Mouse (Mus musculus): Measurements from ENCODE around the gene Id1. TPM values are rescaled to one million over a fixed set of nuclear protein-coding genes. Genes with fewer than 3 reads are reported as not detected.

The Id1 gene
- 191 and 228 TPM in 2 replicates for polyA plus RNA-seq (2015; fragmentation: Nextera tagmentation; extraction: Ambion mirVana)

GRCm38 (mm10) chr2:152736090-152736601 lies at the start of gene Id1:
Gene Id1, plus strand, starts transcription at chr2:152736251.
- Histone ChIP-seq H3K9me3 (ENCODE audit: control insufficient read depth, low read length) (no peaks in the 10 kb centered on the region), H3K36me3 (ENCODE audit: control insufficient read depth, insufficient read depth, low read length) (no peaks in the 10 kb centered on the region)
- peak; percentile 93 for DNase-seq (ENCODE audit: low spot score)

GRCm38 (mm10) chr2:152686399-152686798 lies 49.7 kb upstream of the Id1 start:
- Histone ChIP-seq H3K4me2 (replicated peaks; ENCODE audit: low read depth) (peak overlapping the region; percentile 31), H3K36me3 (ENCODE audit: control insufficient read depth, insufficient read depth, low read length) (peaks cover 37% of the 10 kb centered on the region), H3K4me3 (ENCODE audit: low read depth, low read length) (peak overlapping the region; percentile 18; the same call in 1 of the 2 replicates), H3K27ac (replicated peaks) (peak overlapping the region; percentile 65; the same call in 1 of the 2 replicates), H3K27me3 (ENCODE audit: control insufficient read depth, insufficient read depth, low read length) (no peaks in the 10 kb centered on the region), H3K9ac (ENCODE audit: low read length) (peak overlapping the region; percentile 45), H3K9me3 (ENCODE audit: control insufficient read depth, low read length) (no peaks in the 10 kb centered on the region), H3K4me1 (replicated peaks; ENCODE audit: control insufficient read depth, insufficient read depth) (no peaks in the 10 kb centered on the region)
- ATAC-seq (ENCODE audit: low FRiP score, low TSS enrichment) (no peak), DNase-seq (ENCODE audit: low spot score) (no peak)
- WGBS = 51% methylated on average over 12 of the region's 12 CpGs
- no peak for TF ChIP-seq CTCF (IDR thresholded peaks at IDR 0.05; ENCODE audit: low read depth)
- no peak for TF ChIP-seq EP300 (optimal IDR thresholded peaks at IDR 0.05)

More at GRCm38 (mm10) chr2:152736090-152736601, at the start of gene Id1:
- H3K27ac ChIP-seq (replicated peaks) = peak within 1 kb of the TSS; percentile 95
- under 1% methylated on average over 28 of the region's 28 CpGs for WGBS
- peak within 1 kb of the TSS; percentile 86 for H3K4me2 ChIP-seq (replicated peaks; ENCODE audit: low read depth)
- no peaks in the 10 kb centered on the region for H3K27me3 ChIP-seq (ENCODE audit: control insufficient read depth, insufficient read depth, low read length)
- ATAC-seq (ENCODE audit: low FRiP score, low TSS enrichment) = peak; percentile 71
- TF ChIP-seq EP300 (optimal IDR thresholded peaks at IDR 0.05) (no peak), CTCF (IDR thresholded peaks at IDR 0.05; ENCODE audit: low read depth) (no peak)
- H3K9ac ChIP-seq (ENCODE audit: low read length) = peak within 1 kb of the TSS; percentile 90
- H3K4me1 ChIP-seq (replicated peaks; ENCODE audit: control insufficient read depth, insufficient read depth) = 0 out of 2 replicates have a peak, but pooled peaks cover 6% of the 10 kb centered on the region
- H3K4me3 ChIP-seq (ENCODE audit: low read depth, low read length) = peak within 1 kb of the TSS; percentile 78

- peak within 1 kb of the TSS; percentile 65; the same call in 1 of the 2 replicates for H3K27ac ChIP-seq (replicated peaks)
- H3K9ac ChIP-seq (ENCODE audit: low read length) = peak within 1 kb of the TSS; percentile 45
- 44% methylated on average over 45 of the region's 45 CpGs for WGBS
- no peaks in the 10 kb centered on the region for H3K4me1 ChIP-seq (replicated peaks; ENCODE audit: control insufficient read depth, insufficient read depth)
- no peak for TF ChIP-seq CTCF (IDR thresholded peaks at IDR 0.05; ENCODE audit: low read depth)
- TF ChIP-seq EP300 (optimal IDR thresholded peaks at IDR 0.05) = peak; percentile 97
- no peaks in the 10 kb centered on the region for H3K27me3 ChIP-seq (ENCODE audit: control insufficient read depth, insufficient read depth, low read length)
- ATAC-seq (ENCODE audit: low FRiP score, low TSS enrichment) (peak; percentile 96), DNase-seq (ENCODE audit: low spot score) (peak; percentile 93)
- peak within 1 kb of the TSS; percentile 49 for H3K4me2 ChIP-seq (replicated peaks; ENCODE audit: low read depth)
- H3K4me3 ChIP-seq (ENCODE audit: low read depth, low read length) = peak within 1 kb of the TSS; percentile 44
- H3K9me3 ChIP-seq (ENCODE audit: control insufficient read depth, low read length) = no peaks in the 10 kb centered on the region
- peaks cover 33% of the 10 kb centered on the region for H3K36me3 ChIP-seq (ENCODE audit: control insufficient read depth, insufficient read depth, low read length)
Observed at GRCm38 (mm10) chr2:152686806-152687267, 49.2 kb upstream of the Id1 start, which contains the start of gene Mcts2. Gene Mcts2, plus strand, starts transcription at chr2:152687035.

- no peak overlapping the region for H3K4me2 ChIP-seq (replicated peaks; ENCODE audit: low read depth)
- no peaks in the 10 kb centered on the region for H3K4me1 ChIP-seq (replicated peaks; ENCODE audit: control insufficient read depth, insufficient read depth)
- TF ChIP-seq CTCF (IDR thresholded peaks at IDR 0.05; ENCODE audit: low read depth) = peak; percentile 73
- TF ChIP-seq EP300 (optimal IDR thresholded peaks at IDR 0.05) = no peak
- no peak for DNase-seq (ENCODE audit: low spot score)
- no peak overlapping the region for H3K27ac ChIP-seq (replicated peaks)
- ATAC-seq (ENCODE audit: low FRiP score, low TSS enrichment) = no peak
- 65% methylated on average over 7 of the region's 7 CpGs for WGBS
- H3K27me3 ChIP-seq (ENCODE audit: control insufficient read depth, insufficient read depth, low read length) = no peaks in the 10 kb centered on the region
- no peak overlapping the region for H3K4me3 ChIP-seq (ENCODE audit: low read depth, low read length)
- no peaks in the 10 kb centered on the region for H3K9me3 ChIP-seq (ENCODE audit: control insufficient read depth, low read length)
- no peak overlapping the region for H3K9ac ChIP-seq (ENCODE audit: low read length)
- H3K36me3 ChIP-seq (ENCODE audit: control insufficient read depth, insufficient read depth, low read length) = peaks cover 9% of the 10 kb centered on the region
Observed at GRCm38 (mm10) chr2:152691564-152692217, 44.4 kb upstream of the Id1 start.

- Histone ChIP-seq H3K4me1 (replicated peaks; ENCODE audit: control insufficient read depth, insufficient read depth) (no peaks in the 10 kb centered on the region), H3K9me3 (ENCODE audit: control insufficient read depth, low read length) (no peaks in the 10 kb centered on the region), H3K4me2 (replicated peaks; ENCODE audit: low read depth) (peak overlapping the region; percentile 38; the same call in 1 of the 2 replicates), H3K4me3 (ENCODE audit: low read depth, low read length) (no peak overlapping the region), H3K36me3 (ENCODE audit: control insufficient read depth, insufficient read depth, low read length) (peaks cover 11% of the 10 kb centered on the region), H3K9ac (ENCODE audit: low read length) (0 out of 2 replicates have a peak overlapping the region, but pooled peaks have one; percentile 35), H3K27me3 (ENCODE audit: control insufficient read depth, insufficient read depth, low read length) (no peaks in the 10 kb centered on the region), H3K27ac (replicated peaks) (0 out of 2 replicates have a peak overlapping the region, but pooled peaks have one; percentile 30)
- peak; percentile 21; the same call in 1 of the 2 replicates for ATAC-seq (ENCODE audit: low FRiP score, low TSS enrichment)
- 12% methylated on average over 9 of the region's 9 CpGs for WGBS
- peak; percentile 75 for DNase-seq (ENCODE audit: low spot score)
- TF ChIP-seq EP300 (optimal IDR thresholded peaks at IDR 0.05) (peak; percentile 42), CTCF (IDR thresholded peaks at IDR 0.05; ENCODE audit: low read depth) (peak; percentile 92)
Observed at GRCm38 (mm10) chr2:152693233-152693632, 42.8 kb upstream of the Id1 start.
